Mouse (Mus musculus): ENCODE measurements around the gene Lrrc25.
"Not testable (repeated sequence)": the region's sequence is repeated elsewhere in the genome, so short reads cannot be mapped to it uniquely, and the experiment has no call there.

The Lrrc25 gene

GRCm38 (mm10) chr8:70615894-70616293 lies at the start of gene Lrrc25:
Lrrc25 (plus strand) TSS chr8:70616155.
- no peak for DNase-seq (ENCODE audit: low spot score)

- DNase-seq (ENCODE audit: low spot score): no peak
Measured at GRCm38 (mm10) chr8:70570360-70570759, 45.6 kb upstream of the Lrrc25 start.

GRCm38 (mm10) chr8:70570990-70571389 lies 45.0 kb upstream of the Lrrc25 start:
- no peak for DNase-seq (ENCODE audit: low spot score)

- DNase-seq (ENCODE audit: low spot score): no peak
Measured at GRCm38 (mm10) chr8:70574302-70574701, 41.7 kb upstream of the Lrrc25 start.

- no peak for DNase-seq (ENCODE audit: low spot score)
Measured at GRCm38 (mm10) chr8:70574915-70575314, 41.0 kb upstream of the Lrrc25 start.

- no peak for DNase-seq (ENCODE audit: low spot score)
Measured at GRCm38 (mm10) chr8:70577207-70577606, 38.7 kb upstream of the Lrrc25 start.

- DNase-seq (ENCODE audit: low spot score): no peak
Measured at GRCm38 (mm10) chr8:70583476-70584387, 32.2 kb upstream of the Lrrc25 start.

GRCm38 (mm10) chr8:70584606-70585257 lies 31.2 kb upstream of the Lrrc25 start:
- no peak for DNase-seq (ENCODE audit: low spot score)

GRCm38 (mm10) chr8:70585258-70585652 lies 30.7 kb upstream of the Lrrc25 start:
- peak; percentile 51 for DNase-seq (ENCODE audit: low spot score)

GRCm38 (mm10) chr8:70587955-70588354 lies 28.0 kb upstream of the Lrrc25 start:
- DNase-seq (ENCODE audit: low spot score): not testable (repeated sequence)

GRCm38 (mm10) chr8:70591569-70591968 lies 24.4 kb upstream of the Lrrc25 start:
- no peak for DNase-seq (ENCODE audit: low spot score)

- DNase-seq (ENCODE audit: low spot score): no peak
Measured at GRCm38 (mm10) chr8:70593173-70593572, 22.8 kb upstream of the Lrrc25 start.

- DNase-seq (ENCODE audit: low spot score): peak; percentile 81
Measured at GRCm38 (mm10) chr8:70593961-70594609, 21.9 kb upstream of the Lrrc25 start, which contains the start of gene Isyna1. Isyna1 (plus strand) TSS chr8:70594373.

GRCm38 (mm10) chr8:70594621-70595564 lies 21.1 kb upstream of the Lrrc25 start:
- DNase-seq (ENCODE audit: low spot score): peak; percentile 30

GRCm38 (mm10) chr8:70595811-70596210 lies 20.1 kb upstream of the Lrrc25 start:
- no peak for DNase-seq (ENCODE audit: low spot score)

GRCm38 (mm10) chr8:70596216-70596615 lies 19.7 kb upstream of the Lrrc25 start:
- no peak for DNase-seq (ENCODE audit: low spot score)

- peak; percentile 42 for DNase-seq (ENCODE audit: low spot score)
Measured at GRCm38 (mm10) chr8:70596775-70597416, 19.1 kb upstream of the Lrrc25 start.

GRCm38 (mm10) chr8:70597417-70598272 lies 18.3 kb upstream of the Lrrc25 start:
- no peak for DNase-seq (ENCODE audit: low spot score)

GRCm38 (mm10) chr8:70598283-70598682 lies 17.7 kb upstream of the Lrrc25 start:
- no peak for DNase-seq (ENCODE audit: low spot score)

- DNase-seq (ENCODE audit: low spot score): no peak
Measured at GRCm38 (mm10) chr8:70598722-70599121, 17.2 kb upstream of the Lrrc25 start.

All from T-cell, adult 2 months (primary cell).